Mouse (Mus musculus): ENCODE results near the gene Nhs.

DNA sequence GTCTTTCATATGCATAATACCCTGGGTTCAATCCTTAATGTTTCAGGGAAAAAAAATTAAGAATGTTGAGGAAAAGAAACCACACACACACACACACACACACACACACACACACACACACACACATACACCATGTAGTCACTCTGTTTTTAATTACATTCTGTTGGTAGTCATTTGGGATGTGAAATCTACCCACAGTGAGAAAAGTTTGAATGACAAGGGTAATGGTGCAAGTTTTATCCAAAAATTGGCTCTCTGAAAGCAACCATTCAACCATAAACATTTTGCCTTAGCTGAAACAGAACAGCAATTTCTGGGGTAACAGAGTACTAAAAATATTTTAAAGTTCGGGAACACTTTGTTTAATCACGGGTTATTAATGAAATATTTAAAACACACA is 303.9 kb downstream of the Nhs start:
- TF ChIP-seq CTCF (IDR thresholded peaks at IDR 0.05) = no peak
- no peak for TF ChIP-seq POLR2A (IDR thresholded peaks at IDR 0.05; ENCODE audit: insufficient read depth, low read depth, low read length)
- TF ChIP-seq EP300 (IDR thresholded peaks at IDR 0.05; ENCODE audit: insufficient read depth, low read depth, low read length) = no peak

Data from heart, adult 2 months (tissue).